Mouse (Mus musculus) C2C12 (cell line): ENCODE measurements around the gene Rtp2.

Experiments used
- MAX ChIP-seq: IDR thresholded peaks from one replicate; pipeline ENCODE4 v1.6.1; 2011; ENCODE audit warnings: mild to moderate bottlenecking, control low read depth
- MYOG ChIP-seq: IDR thresholded peaks from one replicate; pipeline ENCODE4 v1.6.1; 2011; ENCODE audit not compliant: control insufficient read depth, insufficient read length; ENCODE audit errors: extremely low read depth
- USF1 ChIP-seq: IDR thresholded peaks from one replicate; pipeline ENCODE4 v1.6.1; 2011; ENCODE audit warnings: low read depth, mild to moderate bottlenecking, control low read depth, moderate library complexity

- no peak for TF ChIP-seq USF1
- no peak for TF ChIP-seq MYOG
- TF ChIP-seq MAX = no peak
Observed at GRCm38 (mm10) chr16:23897486-23897885, 34.7 kb downstream of the Rtp2 start.
